Mouse (Mus musculus) embryo, embryonic 11 days (tissue): ENCODE measurements at regions not wholly inside any gene's neighbourhood (a gene's known extent, or its start where the extent isn't known, plus 50 kb on each side); places are given as distances from the start of the nearest gene placed in this dataset.

Experiments
- DNase-seq: peaks from one replicate; pipeline ENCODE4 v3.0.0-alpha.2; 2015

- DNase-seq = no peak
Observed at GRCm38 (mm10) chr14:98728863-98729262, 265.3 kb downstream of the Rpl36a-ps1 start.

- no peak for DNase-seq
Observed at GRCm38 (mm10) chr14:98722481-98722880, 271.6 kb downstream of the Rpl36a-ps1 start.

- no peak for DNase-seq
Observed at GRCm38 (mm10) chr14:98721033-98721432, 273.1 kb downstream of the Rpl36a-ps1 start.

- peak; percentile 29 for DNase-seq
Observed at GRCm38 (mm10) chr14:98708045-98708444, 286.1 kb downstream of the Rpl36a-ps1 start.

- no peak for DNase-seq
Observed at GRCm38 (mm10) chr14:98707574-98707973, 286.5 kb downstream of the Rpl36a-ps1 start.

- DNase-seq = no peak
Observed at GRCm38 (mm10) chr14:98703289-98703688, 290.8 kb downstream of the Rpl36a-ps1 start.

- no peak for DNase-seq
Observed at GRCm38 (mm10) chr14:98656533-98656932, 337.6 kb downstream of the Rpl36a-ps1 start.

GRCm38 (mm10) chr14:98654191-98654809, 339.8 kb downstream of the Rpl36a-ps1 start:
- no peak for DNase-seq

- DNase-seq = no peak
Observed at GRCm38 (mm10) chr14:98651221-98651620, 342.9 kb downstream of the Rpl36a-ps1 start.

GRCm38 (mm10) chr14:98650520-98650919, 343.6 kb downstream of the Rpl36a-ps1 start:
- DNase-seq = no peak

GRCm38 (mm10) chr14:98647614-98648013, 346.5 kb downstream of the Rpl36a-ps1 start:
- DNase-seq = no peak

GRCm38 (mm10) chr14:98643756-98644155, 350.4 kb downstream of the Rpl36a-ps1 start:
- DNase-seq = no peak

- no peak for DNase-seq
Observed at GRCm38 (mm10) chr14:98642661-98643331, 351.3 kb downstream of the Rpl36a-ps1 start.

GRCm38 (mm10) chr14:98629026-98629425, 365.1 kb downstream of the Rpl36a-ps1 start:
- DNase-seq = no peak

GRCm38 (mm10) chr14:98626476-98626875, 367.6 kb downstream of the Rpl36a-ps1 start:
- DNase-seq = no peak

GRCm38 (mm10) chr14:98625867-98626266, 368.3 kb downstream of the Rpl36a-ps1 start:
- DNase-seq = no peak

- DNase-seq = no peak
Observed at GRCm38 (mm10) chr14:98605772-98606171, 388.3 kb downstream of the Rpl36a-ps1 start.

- DNase-seq = no peak
Observed at GRCm38 (mm10) chr14:98596252-98596651, 397.9 kb downstream of the Rpl36a-ps1 start.

- DNase-seq = peak; percentile 63
Observed at GRCm38 (mm10) chr14:98589846-98590245, 404.3 kb downstream of the Rpl36a-ps1 start.

GRCm38 (mm10) chr14:98571644-98572043, 402.1 kb upstream of the Dach1 start:
- no peak for DNase-seq

- no peak for DNase-seq
Observed at GRCm38 (mm10) chr14:98562002-98562401, 392.4 kb upstream of the Dach1 start.

GRCm38 (mm10) chr14:98539792-98540191, 370.2 kb upstream of the Dach1 start:
- no peak for DNase-seq

- DNase-seq = peak; percentile 28
Observed at GRCm38 (mm10) chr14:98538267-98538666, 368.7 kb upstream of the Dach1 start.

- DNase-seq = no peak
Observed at GRCm38 (mm10) chr14:98533600-98533999, 364.0 kb upstream of the Dach1 start.

GRCm38 (mm10) chr14:98520966-98521365, 351.4 kb upstream of the Dach1 start:
- no peak for DNase-seq
